17 mouse cellular contexts compared by ENCODE assay signal in the genomic region with DNA sequence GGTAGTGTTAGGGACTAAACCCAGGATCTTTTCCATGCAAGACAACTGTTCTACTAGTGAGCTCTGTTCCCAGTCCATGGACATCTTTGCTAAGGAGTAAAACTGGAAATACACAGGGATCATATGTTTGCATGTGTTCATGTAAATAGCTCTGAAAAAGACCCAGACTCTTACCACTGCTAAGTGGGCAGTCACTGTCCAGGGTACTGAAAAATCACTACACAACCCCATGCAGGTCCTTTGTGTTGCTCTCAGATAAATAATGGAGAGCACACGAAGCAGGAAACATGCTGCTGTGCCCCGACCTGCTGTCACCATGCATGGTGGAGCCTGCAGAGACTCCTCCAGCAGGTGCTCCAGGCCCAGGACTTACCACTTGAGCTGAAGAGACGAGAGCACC. TPM values are rescaled to one million over a fixed set of nuclear protein-coding genes. Genes with fewer than 3 reads are reported as not detected.
DNase-seq lines count a peak whose midpoint lies in the region; ATAC-seq lines count a peak whose summit lies in the region.
"Had no signal": no experiment of that assay in that cellular context is flagged by ENCODE, and none has a peak within 500 bp of the region (broad histone marks: within the 10 kb centered on the region; RNA-seq: fewer than 3 reads in every experiment).

No protein-coding gene starts in this region.

- H3K27ac ChIP-seq in limb, embryonic 11.5 days (replicated peaks; ENCODE audit: low read depth, low read length), result no peak overlapping the region
- H3K27ac ChIP-seq in limb, embryonic 10.5 days, result no peak overlapping the region
- H3K27ac ChIP-seq: heart, embryonic 10.5 days; hindbrain, postnatal 0 days; liver, embryonic 13.5 days had no signal

- no peaks in the 10 kb centered on the region for H3K4me1 ChIP-seq in limb, embryonic 11.5 days (ENCODE audit: control insufficient read depth, insufficient read depth, low read length)
- no peaks in the 10 kb centered on the region for H3K4me1 ChIP-seq in limb, embryonic 10.5 days
- H3K4me1 ChIP-seq: heart, embryonic 10.5 days; liver, embryonic 13.5 days had no signal

- H3K36me3 ChIP-seq in limb, embryonic 11.5 days (ENCODE audit: control insufficient read depth, insufficient read depth, low read length), result 0 out of 2 replicates have a peak, but pooled peaks cover 2% of the 10 kb centered on the region
- no peaks in the 10 kb centered on the region for H3K36me3 ChIP-seq in limb, embryonic 10.5 days

- 47% methylated on average over 3 of the region's 3 CpGs for WGBS in limb, embryonic 11.5 days
- 69% methylated on average over 3 of the region's 3 CpGs for WGBS in limb, embryonic 10.5 days

- no peak overlapping the region for H3K4me2 ChIP-seq in limb, embryonic 11.5 days (ENCODE audit: low read depth, severe bottlenecking)
- H3K4me2 ChIP-seq: liver, embryonic 13.5 days had no signal

- no peak for ATAC-seq in limb, embryonic 11.5 days (ENCODE audit: insufficient number of reproducible peaks, low FRiP score, low TSS enrichment, low read depth)
- ATAC-seq: forebrain, postnatal 0 days; hindbrain, postnatal 0 days; lung, postnatal 0 days had no signal

- no peak overlapping the region for H3K9ac ChIP-seq in limb, embryonic 11.5 days (ENCODE audit: low read length)
- H3K9ac ChIP-seq: forebrain, postnatal 0 days; liver, embryonic 13.5 days had no signal

- H3K4me3 ChIP-seq in limb, embryonic 11.5 days (ENCODE audit: low read depth, low read length), result no peak overlapping the region
- H3K4me3 ChIP-seq in limb, embryonic 10.5 days, result no peak overlapping the region
- H3K4me3 ChIP-seq: heart, embryonic 10.5 days; liver, embryonic 13.5 days had no signal

- H3K9me3 ChIP-seq in limb, embryonic 11.5 days (ENCODE audit: control insufficient read depth, low read length), result no peaks in the 10 kb centered on the region
- H3K9me3 ChIP-seq in limb, embryonic 10.5 days (replicated peaks), result no peaks in the 10 kb centered on the region
- H3K9me3 ChIP-seq: heart, embryonic 10.5 days; liver, embryonic 13.5 days had no signal

- no peaks in the 10 kb centered on the region for H3K27me3 ChIP-seq in limb, embryonic 11.5 days (ENCODE audit: control insufficient read depth, insufficient read depth, low read length)
- H3K27me3 ChIP-seq in limb, embryonic 10.5 days (ENCODE audit: low read depth, poor library complexity, severe bottlenecking), result no peaks in the 10 kb centered on the region
- H3K27me3 ChIP-seq: liver, embryonic 13.5 days had no signal

- peak; percentile 42 for DNase-seq in limb, embryonic 11.5 days (ENCODE audit: low spot score)
- DNase-seq in limb, embryonic 10.5 days (ENCODE audit: low spot score), result no peak
- peak; percentile 54 for DNase-seq in NIH3T3 (ENCODE audit: low read depth)
- peak; percentile 26 for DNase-seq in embryo, embryonic 11.5 days (ENCODE audit: low read depth, low spot score)
- DNase-seq in right cerebral cortex, adult 18-20 months, result no peak
- no peak for DNase-seq in T-cell, adult 2 months (ENCODE audit: low spot score)
- DNase-seq in left cerebral cortex, adult 9 months (ENCODE audit: low spot score in 2 of 2), result no peak
- DNase-seq: adrenal gland, adult 8-10 months; cerebellum, adult 2 months; forebrain, postnatal 0 days; gastrocnemius, postnatal 14 days; kidney, adult 9 months; liver, embryonic 13.5 days; right cerebral cortex, postnatal 14 days had no signal

RNA-seq across cellular contexts. Expression of gene Ccdc70, which starts 25.6 kb away (rescaled TPM):
- not detected in 2 replicates for polyA plus RNA-seq in limb, embryonic 11.5 days (2014; fragmentation: Nextera tagmentation; extraction: Ambion mirVana)
- not detected in 2 replicates for polyA plus RNA-seq in limb, embryonic 10.5 days (2016; fragmentation: Nextera tagmentation; extraction: Ambion mirVana)
- polyA plus RNA-seq: cerebellum, adult 2 months; forebrain, postnatal 0 days; heart, embryonic 10.5 days; hindbrain, postnatal 0 days; liver, embryonic 13.5 days; lung, postnatal 0 days had no signal

RNA-seq across cellular contexts. Expression of gene Fam90a1a, which starts 36.7 kb away (rescaled TPM):
- not detected in 2 replicates for polyA plus RNA-seq in limb, embryonic 11.5 days (2014; fragmentation: Nextera tagmentation; extraction: Ambion mirVana)
- not detected in 2 replicates for polyA plus RNA-seq in limb, embryonic 10.5 days (2016; fragmentation: Nextera tagmentation; extraction: Ambion mirVana)
- polyA plus RNA-seq: cerebellum, adult 2 months; forebrain, postnatal 0 days; heart, embryonic 10.5 days; hindbrain, postnatal 0 days; liver, embryonic 13.5 days; lung, postnatal 0 days had no signal

RNA-seq across cellular contexts. Expression of gene Defb13, which starts 48.6 kb away (rescaled TPM):
- polyA plus RNA-seq in limb, embryonic 11.5 days (2014; fragmentation: Nextera tagmentation; extraction: Ambion mirVana), result not detected in 2 replicates
- not detected in 2 replicates for polyA plus RNA-seq in limb, embryonic 10.5 days (2016; fragmentation: Nextera tagmentation; extraction: Ambion mirVana)
- polyA plus RNA-seq: cerebellum, adult 2 months; forebrain, postnatal 0 days; heart, embryonic 10.5 days; hindbrain, postnatal 0 days; liver, embryonic 13.5 days; lung, postnatal 0 days had no signal

RNA-seq across cellular contexts. Expression of gene Defb35, which starts 57.0 kb away (rescaled TPM):
- polyA plus RNA-seq in limb, embryonic 11.5 days (2014; fragmentation: Nextera tagmentation; extraction: Ambion mirVana), result not detected in 2 replicates
- polyA plus RNA-seq in limb, embryonic 10.5 days (2016; fragmentation: Nextera tagmentation; extraction: Ambion mirVana), result not detected in 2 replicates
- polyA plus RNA-seq: cerebellum, adult 2 months; forebrain, postnatal 0 days; heart, embryonic 10.5 days; hindbrain, postnatal 0 days; liver, embryonic 13.5 days; lung, postnatal 0 days had no signal

Comparison
In these comparisons a context has a peak if more than half of its experiments do, and no peak if none do; other contexts are left out.
1. DNase-seq: peak in limb, embryonic 11.5 days (single experiment), NIH3T3 (single experiment) and embryo, embryonic 11.5 days (single experiment); none in limb, embryonic 10.5 days (single experiment), right cerebral cortex, adult 18-20 months (single experiment), T-cell, adult 2 months (single experiment) and left cerebral cortex, adult 9 months (0 of 2).